Mouse (Mus musculus) liver, postnatal 0 days (tissue): ENCODE data around the gene Tm6sf2.

Experiments used
- CTCF ChIP-seq: sonication (generic); IDR thresholded peaks from 2 replicates; pipeline ENCODE4 v1.5.1; 2016; ENCODE audit warnings: antibody characterized with exemption, low read depth
- EP300 ChIP-seq: IDR thresholded peaks from 2 replicates; pipeline ENCODE4 v1.6.1; 2016; ENCODE audit warnings: antibody characterized with exemption, low read depth, mild to moderate bottlenecking

DNA sequence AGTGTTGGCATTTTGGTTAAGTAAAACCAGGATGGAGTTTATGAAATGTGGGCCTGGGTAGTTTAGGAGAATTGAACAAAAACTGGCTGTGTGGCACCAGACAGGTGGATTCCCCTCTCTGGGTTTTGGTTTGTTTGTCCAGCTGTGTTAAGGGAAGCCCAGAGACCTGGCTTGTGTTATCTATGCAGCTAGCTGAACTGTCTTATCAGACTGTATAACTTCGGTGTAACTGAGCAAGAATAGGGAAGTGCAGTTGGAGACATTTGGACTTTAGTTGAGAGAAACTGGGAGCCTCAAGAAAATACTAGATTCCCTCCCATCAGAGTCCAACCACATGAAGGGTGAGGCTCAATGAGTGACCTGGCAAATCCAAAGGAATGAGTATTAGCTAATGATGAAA, 958 bp downstream of the Tm6sf2 start:
- no peak for TF ChIP-seq CTCF
- no peak for TF ChIP-seq EP300
